Comparison of ENCODE assay signal across 8 mouse cellular contexts in genomic region chr4:57462378-57462777, GRCm38 (mm10). TPM values are rescaled to one million over a fixed set of nuclear protein-coding genes. Genes with fewer than 3 reads are reported as not detected.
DNase-seq lines count a peak whose midpoint lies in the region; ATAC-seq and TF ChIP-seq lines count a peak whose summit lies in the region.

No protein-coding gene starts in this region.

- H3K36me3 ChIP-seq in heart, embryonic 10.5 days = no peaks in the 10 kb centered on the region
- H3K36me3 ChIP-seq in thymus, adult 2 months (ENCODE audit: control insufficient read depth, insufficient read depth, low read length) = no peaks in the 10 kb centered on the region
- no peaks in the 10 kb centered on the region for H3K36me3 ChIP-seq in stomach, postnatal 0 days (ENCODE audit: control insufficient read depth, insufficient read depth, low read length)

- TF ChIP-seq POLR2A in thymus, adult 2 months (IDR thresholded peaks at IDR 0.05; ENCODE audit: control insufficient read depth, extremely low read depth, insufficient read depth, low read length, poor library complexity) = no peak

- no peak overlapping the region for H3K4me2 ChIP-seq in stomach, postnatal 0 days (replicated peaks; ENCODE audit: low read depth)

- no peak for ATAC-seq in stomach, postnatal 0 days (ENCODE audit: low FRiP score, low TSS enrichment)

- H3K9me3 ChIP-seq in heart, embryonic 10.5 days = no peaks in the 10 kb centered on the region
- H3K9me3 ChIP-seq in stomach, postnatal 0 days (ENCODE audit: control insufficient read depth, low read length) = no peaks in the 10 kb centered on the region

- no peak overlapping the region for H3K27ac ChIP-seq in heart, embryonic 10.5 days
- no peak overlapping the region for H3K27ac ChIP-seq in thymus, adult 2 months (ENCODE audit: control insufficient read depth, insufficient read depth, low read length)
- no peak overlapping the region for H3K27ac ChIP-seq in stomach, postnatal 0 days (replicated peaks)

- H3K9ac ChIP-seq in stomach, postnatal 0 days (ENCODE audit: low read length) = no peak overlapping the region

- TF ChIP-seq CTCF in thymus, adult 2 months (IDR thresholded peaks at IDR 0.05; ENCODE audit: borderline replicate concordance, control insufficient read depth, extremely low read depth, insufficient read depth, low read length, poor library complexity) = no peak
- TF ChIP-seq CTCF in stomach, postnatal 0 days (IDR thresholded peaks at IDR 0.05; ENCODE audit: low read depth) = peak; percentile 69

- H3K4me1 ChIP-seq in heart, embryonic 10.5 days = 0 out of 2 replicates have a peak, but pooled peaks cover 2% of the 10 kb centered on the region
- H3K4me1 ChIP-seq in thymus, adult 2 months (replicated peaks; ENCODE audit: control insufficient read depth, insufficient read depth, low read length) = no peaks in the 10 kb centered on the region
- H3K4me1 ChIP-seq in stomach, postnatal 0 days (replicated peaks; ENCODE audit: control insufficient read depth, insufficient read depth) = no peaks in the 10 kb centered on the region

- no peaks in the 10 kb centered on the region for H3K27me3 ChIP-seq in heart, embryonic 10.5 days (ENCODE audit: insufficient read depth, poor library complexity, severe bottlenecking)
- H3K27me3 ChIP-seq in thymus, adult 2 months (ENCODE audit: control insufficient read depth, insufficient read depth, low read length) = no peaks in the 10 kb centered on the region
- no peaks in the 10 kb centered on the region for H3K27me3 ChIP-seq in stomach, postnatal 0 days (ENCODE audit: control insufficient read depth, insufficient read depth, low read length)

- 47% methylated on average over 3 of the region's 3 CpGs for WGBS in heart, embryonic 10.5 days
- WGBS in thymus, adult 2 months = 78% methylated on average over 3 of the region's 3 CpGs
- WGBS in stomach, postnatal 0 days = 44% methylated on average over 2 of the region's 3 CpGs

- no peak for TF ChIP-seq EP300 in stomach, postnatal 0 days (optimal IDR thresholded peaks at IDR 0.05)

- peak; percentile 13 to 59 for DNase-seq in heart, adult 18-20 months
- no peak for DNase-seq in heart, embryonic 10.5 days (ENCODE audit: low spot score)
- DNase-seq in thymus, adult 2 months = peak; percentile 11
- DNase-seq in thymus, postnatal 0 days (ENCODE audit: low spot score) = no peak
- peak; percentile 35 for DNase-seq in forelimb bud, embryonic 11.5 days (ENCODE audit: low read depth, low spot score)
- no peak for DNase-seq in stomach, postnatal 0 days (ENCODE audit: low spot score)
- no peak for DNase-seq in layer of hippocampus, adult 9-11 months
- DNase-seq in urinary bladder, postnatal 4 days (ENCODE audit: low spot score in 2 of 2) = no peak

- H3K4me3 ChIP-seq in heart, embryonic 10.5 days = no peak overlapping the region
- H3K4me3 ChIP-seq in thymus, adult 2 months (ENCODE audit: control insufficient read depth, insufficient read depth, low read length) = no peak overlapping the region
- H3K4me3 ChIP-seq in stomach, postnatal 0 days (ENCODE audit: low read depth, low read length) = no peak overlapping the region

RNA-seq across cellular contexts. Expression of gene Palm2, which starts 28.3 kb away (rescaled TPM):
- total RNA-seq in heart, adult 18-20 months (2021) = 10 to 100 TPM; 11.0 to 11.8 TPM
- polyA plus RNA-seq in heart, embryonic 10.5 days (2016; fragmentation: Nextera tagmentation; extraction: Ambion mirVana) = 29.6 and 41.8 TPM in 2 replicates
- polyA plus RNA-seq in thymus, adult 2 months (2012; rRNA removed) = 0.13 and 0.18 TPM in 2 replicates
- polyA plus RNA-seq in thymus, postnatal 0 days (2015; fragmentation: Nextera tagmentation; extraction: Ambion mirVana) = 0.22 TPM in 2 replicates
- polyA plus RNA-seq in stomach, postnatal 0 days (2015; fragmentation: Nextera tagmentation; extraction: Ambion mirVana) = 1.5 and 1.7 TPM in 2 replicates

Comparison
In these comparisons a context has a peak if more than half of its experiments do, and no peak if none do; other contexts are left out.
1. DNase-seq: peak in heart, adult 18-20 months (2 of 2), thymus, adult 2 months (single experiment) and forelimb bud, embryonic 11.5 days (single experiment); none in heart, embryonic 10.5 days (single experiment), thymus, postnatal 0 days (single experiment), stomach, postnatal 0 days (single experiment), layer of hippocampus, adult 9-11 months (single experiment) and urinary bladder, postnatal 4 days (0 of 2).
2. RNA of gene Palm2, which starts 28.3 kb away (polyA plus RNA-seq): 29.6 to 41.8 TPM in heart, embryonic 10.5 days; 1.5 to 1.7 TPM in stomach, postnatal 0 days, 0.22 TPM in thymus, postnatal 0 days and 0.13 to 0.18 TPM in thymus, adult 2 months; every median in the first group is over 10 times any median in the second.